Mouse (Mus musculus) urinary bladder, adult 2 months (tissue): ENCODE data around the gene Vmn1r63. TPM values are rescaled to one million over a fixed set of nuclear protein-coding genes. Genes with fewer than 3 reads are reported as not detected.
"Not testable (repeated sequence)": the region's sequence is repeated elsewhere in the genome, so short reads cannot be mapped to it uniquely, and the experiment has no call there.

ENCODE experiments used
- DNase-seq: peaks from one replicate; pipeline ENCODE4 v3.0.0; 2022; ENCODE audit warnings: low spot score
- polyA plus RNA-seq: library from polyadenylated mRNA; depleted of rRNA; stranded (reverse); fragments of >200 nt; gene quantifications from 2 replicates; pipeline ENCODE4 v1.2.3, GENCODE M21; 2012; rRNA removed

Vmn1r63 gene
- polyA plus RNA-seq: not detected in 2 replicates

GRCm38 (mm10) chr7:5805345-5805744 is at the start of gene Vmn1r63:
Vmn1r63 (minus strand) TSS chr7:5805445.
- not testable (repeated sequence) for DNase-seq

Other genes starting within 250 kb of the Vmn1r63 start
- not detected in 2 replicates for gene Vmn1r61, start 192.2 kb downstream of the Vmn1r63 start, polyA plus RNA-seq
- not detected in 2 replicates for gene Vmn1r62, start 131.8 kb downstream of the Vmn1r63 start, polyA plus RNA-seq
- gene Vmn1r64, start 79.1 kb upstream of the Vmn1r63 start, polyA plus RNA-seq: not detected in 2 replicates
- not detected in 2 replicates for gene Vmn1r65, start 205.6 kb upstream of the Vmn1r63 start, polyA plus RNA-seq
- not detected in 2 replicates for gene Nlrp4c, start 239.7 kb upstream of the Vmn1r63 start, polyA plus RNA-seq